Mouse (Mus musculus) E14TG2a.4 (cell line): ENCODE measurements around the gene Plch1.

Experiments
- H3K27me3 ChIP-seq: 2 replicates; pipeline ENCODE4 v1.6.1; 2014; ENCODE audit warnings: low read length, control low read depth; ENCODE audit not compliant: insufficient read depth
- H3K36me3 ChIP-seq: 2 replicates; pipeline ENCODE4 v1.6.1; 2014; ENCODE audit warnings: low read length, control low read depth; ENCODE audit not compliant: insufficient read depth
- H3K4me1 ChIP-seq: replicated peaks from 2 replicates; pipeline ENCODE4 v1.6.1; 2014; ENCODE audit warnings: low read depth, low read length, control low read depth
- H3K4me3 ChIP-seq: replicated peaks from 2 replicates; pipeline ENCODE4 v1.5.1; 2014; ENCODE audit warnings: mild to moderate bottlenecking, low read length
- H3K9me3 ChIP-seq: 2 replicates; pipeline ENCODE4 v1.6.1; 2014; ENCODE audit warnings: low read length, control low read depth
- CTCF ChIP-seq: conservative IDR thresholded peaks from 2 replicates; pipeline ENCODE4 v1.5.1; 2014; ENCODE audit warnings: low read length
- NANOG ChIP-seq: IDR thresholded peaks from 2 replicates; pipeline ENCODE4 v1.6.1; 2014; ENCODE audit warnings: borderline replicate concordance, low read length, mixed read lengths
- POU5F1 ChIP-seq: IDR thresholded peaks from 2 replicates; pipeline ENCODE4 v1.6.1; 2014; ENCODE audit warnings: low read length, borderline replicate concordance

The Plch1 gene

GRCm38 (mm10) chr3:63844141-63844540 is 55.1 kb downstream of the Plch1 start:
- H3K4me3 ChIP-seq = no peak overlapping the region
- no peaks in the 10 kb centered on the region for H3K36me3 ChIP-seq
- TF ChIP-seq POU5F1 = no peak
- H3K4me1 ChIP-seq = peaks cover 36% of the 10 kb centered on the region
- no peaks in the 10 kb centered on the region for H3K27me3 ChIP-seq
- no peaks in the 10 kb centered on the region for H3K9me3 ChIP-seq

- Histone ChIP-seq H3K27me3 (no peaks in the 10 kb centered on the region), H3K9me3 (no peaks in the 10 kb centered on the region), H3K4me1 (peaks cover 43% of the 10 kb centered on the region), H3K4me3 (no peak overlapping the region), H3K36me3 (no peaks in the 10 kb centered on the region)
- TF ChIP-seq NANOG = peak; percentile 80
- TF ChIP-seq CTCF = no peak
- TF ChIP-seq POU5F1 = no peak
Measured at GRCm38 (mm10) chr3:63842436-63842835, 56.8 kb downstream of the Plch1 start.

GRCm38 (mm10) chr3:63837750-63838149 is 61.5 kb downstream of the Plch1 start:
- H3K9me3 ChIP-seq = no peaks in the 10 kb centered on the region
- no peaks in the 10 kb centered on the region for H3K36me3 ChIP-seq
- H3K4me3 ChIP-seq = no peak overlapping the region
- no peaks in the 10 kb centered on the region for H3K27me3 ChIP-seq
- TF ChIP-seq POU5F1 (no peak), NANOG (no peak), CTCF (no peak)
- H3K4me1 ChIP-seq = peaks cover 41% of the 10 kb centered on the region

GRCm38 (mm10) chr3:63836937-63837632 is 62.2 kb downstream of the Plch1 start:
- Histone ChIP-seq H3K4me3 (no peak overlapping the region), H3K9me3 (no peaks in the 10 kb centered on the region), H3K36me3 (no peaks in the 10 kb centered on the region), H3K27me3 (no peaks in the 10 kb centered on the region), H3K4me1 (peaks cover 35% of the 10 kb centered on the region)
- TF ChIP-seq POU5F1 (no peak), CTCF (no peak), NANOG (no peak)

- peaks cover 29% of the 10 kb centered on the region for H3K4me1 ChIP-seq
- TF ChIP-seq POU5F1 = no peak
- TF ChIP-seq NANOG = no peak
- no peaks in the 10 kb centered on the region for H3K27me3 ChIP-seq
- H3K36me3 ChIP-seq = no peaks in the 10 kb centered on the region
- H3K9me3 ChIP-seq = no peaks in the 10 kb centered on the region
- H3K4me3 ChIP-seq = no peak overlapping the region
Measured at GRCm38 (mm10) chr3:63835816-63836215, 63.5 kb downstream of the Plch1 start.

DNA sequence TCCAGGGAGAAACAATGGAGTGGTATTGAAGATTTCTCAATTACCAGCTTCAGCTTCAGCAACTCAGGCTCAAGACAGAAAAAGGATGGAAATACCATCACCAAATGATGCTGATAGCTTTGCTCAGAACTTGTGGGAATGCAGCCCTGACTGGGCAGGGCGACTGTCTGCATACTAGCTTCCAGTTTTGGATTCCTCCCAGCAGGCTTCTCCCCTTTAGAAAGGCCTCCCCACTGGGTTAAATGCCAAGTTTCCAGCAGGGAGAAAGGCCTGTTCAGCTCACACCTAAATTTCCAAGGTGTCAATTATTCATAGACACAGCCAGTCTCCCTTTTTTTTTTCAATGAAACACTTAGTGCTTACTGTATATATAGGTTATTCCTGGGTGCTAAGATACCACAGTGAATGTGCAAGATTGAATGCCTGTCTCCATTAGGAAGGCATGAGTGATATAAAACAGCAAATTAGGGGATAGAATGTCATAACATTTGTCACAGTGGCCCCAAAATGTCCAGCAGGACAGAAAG is 75.3 kb downstream of the Plch1 start:
- H3K27me3 ChIP-seq = no peaks in the 10 kb centered on the region
- H3K36me3 ChIP-seq = no peaks in the 10 kb centered on the region
- H3K4me1 ChIP-seq = peaks cover 50% of the 10 kb centered on the region
- no peak overlapping the region for H3K4me3 ChIP-seq
- H3K9me3 ChIP-seq = no peaks in the 10 kb centered on the region
- TF ChIP-seq POU5F1 (no peak), NANOG (peak; percentile 44; the same call in 1 of the 2 replicates)

- no peak overlapping the region for H3K4me3 ChIP-seq
- no peaks in the 10 kb centered on the region for H3K9me3 ChIP-seq
- peaks cover 44% of the 10 kb centered on the region for H3K4me1 ChIP-seq
- no peaks in the 10 kb centered on the region for H3K27me3 ChIP-seq
- no peaks in the 10 kb centered on the region for H3K36me3 ChIP-seq
- TF ChIP-seq CTCF = no peak
- no peak for TF ChIP-seq NANOG
- no peak for TF ChIP-seq POU5F1
Measured at GRCm38 (mm10) chr3:63822631-63823030, 76.6 kb downstream of the Plch1 start.

DNA sequence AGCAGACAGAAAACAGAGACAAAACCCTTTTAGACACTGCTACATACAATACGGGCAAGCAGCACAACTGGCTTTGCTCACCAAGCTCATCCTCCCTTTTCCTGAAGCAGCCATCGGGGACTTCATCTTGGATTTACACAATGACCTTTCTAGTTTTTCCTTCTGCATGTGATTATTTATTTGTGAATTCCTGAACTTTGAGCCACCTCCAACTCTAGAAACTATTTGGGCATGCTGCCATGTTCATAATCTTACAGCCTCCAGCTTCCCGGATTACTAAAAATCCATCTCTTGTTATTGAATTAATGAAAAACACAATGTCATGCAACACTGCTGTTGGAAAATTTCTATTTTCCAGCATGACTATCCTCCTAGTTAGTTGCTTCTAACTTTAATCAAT is 84.1 kb downstream of the Plch1 start:
- Histone ChIP-seq H3K9me3 (no peaks in the 10 kb centered on the region), H3K4me3 (no peak overlapping the region), H3K4me1 (no peaks in the 10 kb centered on the region), H3K27me3 (no peaks in the 10 kb centered on the region), H3K36me3 (no peaks in the 10 kb centered on the region)
- TF ChIP-seq NANOG (no peak), CTCF (no peak), POU5F1 (no peak)

DNA sequence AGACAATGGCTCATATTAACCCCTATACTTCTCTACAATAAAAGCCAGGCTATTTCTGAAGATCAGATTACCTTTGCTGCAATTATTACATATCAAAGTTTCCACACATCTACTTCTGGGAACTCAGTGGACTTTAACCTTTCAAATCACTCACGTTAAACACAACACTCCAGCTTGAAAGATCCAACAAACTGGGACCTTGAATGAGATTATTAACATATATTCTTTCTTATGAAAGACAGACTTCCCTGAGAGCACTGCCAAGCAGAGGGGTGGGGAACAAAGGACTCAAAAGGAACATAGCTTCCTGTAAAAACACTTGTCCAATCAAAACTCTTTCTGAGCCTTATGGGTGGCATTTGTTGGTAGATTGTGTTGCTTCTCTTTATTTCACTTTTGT is 85.1 kb downstream of the Plch1 start:
- Histone ChIP-seq H3K4me1 (no peaks in the 10 kb centered on the region), H3K27me3 (no peaks in the 10 kb centered on the region), H3K9me3 (no peaks in the 10 kb centered on the region), H3K4me3 (no peak overlapping the region), H3K36me3 (no peaks in the 10 kb centered on the region)
- TF ChIP-seq NANOG (no peak), CTCF (no peak), POU5F1 (no peak)
